In genomic region chr3:98051407-98051968, GRCm38 (mm10) we compare ENCODE assay signal across 12 mouse cellular contexts. TPM values are rescaled to one million over a fixed set of nuclear protein-coding genes. Genes with fewer than 3 reads are reported as not detected.
A peak's percentile ranks its signal among the peaks of the same experiment; 100 is the strongest.
DNase-seq lines count a peak whose midpoint lies in the region; ATAC-seq and TF ChIP-seq lines count a peak whose summit lies in the region.
"Had no signal": no experiment of that assay in that cellular context is flagged by ENCODE, and none has a peak within 500 bp of the region (broad histone marks: within the 10 kb centered on the region; RNA-seq: fewer than 3 reads in every experiment).

No protein-coding gene starts in this region.

- H3K4me3 ChIP-seq in gastrocnemius, adult 2 months, result no peak overlapping the region
- no peak overlapping the region for H3K4me3 ChIP-seq in midbrain, embryonic 14.5 days (replicated peaks; ENCODE audit: low read depth, low read length)

- H3K27ac ChIP-seq in gastrocnemius, adult 2 months, result peak overlapping the region; percentile 36
- no peak overlapping the region for H3K27ac ChIP-seq in midbrain, embryonic 14.5 days (replicated peaks; ENCODE audit: low read depth, low read length)

- TF ChIP-seq CTCF in gastrocnemius, adult 2 months (IDR thresholded peaks at IDR 0.05), result no peak

- H3K4me2 ChIP-seq in midbrain, embryonic 14.5 days (ENCODE audit: low read length), result no peak overlapping the region

- intact Hi-C loops in gastrocnemius, adult 2 months (cut with DNase I), result no loop called here
- intact Hi-C loops in gastrocnemius, postnatal 14 days (cut with DNase I; ENCODE audit: low total_unique reads), result no loop called here
- intact Hi-C loops in left cerebral cortex, postnatal 36 days (cut with DNase I), result no loop called here

- H3K9me3 ChIP-seq in midbrain, embryonic 14.5 days (ENCODE audit: control insufficient read depth, low read length), result no peaks in the 10 kb centered on the region

- DNase-seq in gastrocnemius, adult 2 months, result no peak
- DNase-seq in gastrocnemius, postnatal 14 days, result no peak
- DNase-seq in retina, postnatal 1 day, result peak; percentile 32
- DNase-seq in retina, embryonic 14.5 days (ENCODE audit: low spot score), result no peak
- DNase-seq in midbrain, embryonic 14.5 days, result peak; percentile 41
- DNase-seq in left cerebral cortex, postnatal 36 days (ENCODE audit: low spot score in 2 of 2), result no peak
- no peak for DNase-seq in ovary, postnatal 36 days (ENCODE audit: low spot score)
- DNase-seq: cerebellum, postnatal 36 days; gastrocnemius, postnatal 25 days; lung, adult 2 months; right cerebral cortex, postnatal 25 days had no signal

- H3K27me3 ChIP-seq in midbrain, embryonic 14.5 days (ENCODE audit: control insufficient read depth, insufficient read depth, low read length), result no peaks in the 10 kb centered on the region

- 0 out of 2 replicates have a peak, but pooled peaks cover 7% of the 10 kb centered on the region for H3K4me1 ChIP-seq in midbrain, embryonic 14.5 days (ENCODE audit: control insufficient read depth, insufficient read depth, low read length)

- H3K36me3 ChIP-seq in midbrain, embryonic 14.5 days (ENCODE audit: control insufficient read depth, insufficient read depth, low read length), result no peaks in the 10 kb centered on the region

- no peak overlapping the region for H3K9ac ChIP-seq in midbrain, embryonic 14.5 days (replicated peaks; ENCODE audit: low read length)

- 21% methylated on average over 16 of the region's 16 CpGs for WGBS in midbrain, embryonic 14.5 days

- 0 out of 2 replicates have a peak, but pooled peaks have one; percentile 18 for ATAC-seq in midbrain, embryonic 14.5 days (ENCODE audit: low FRiP score, low TSS enrichment)
- no peak; the same call in 1 of the 2 replicates for ATAC-seq in granulocyte monocyte progenitor cell, adult 5-6 weeks (replicated peaks; ENCODE audit: poor library complexity, severe bottlenecking)

RNA-seq across cellular contexts. Expression of gene Notch2, which starts 38.2 kb away (rescaled TPM):
- 10 to 100 TPM in 1 of 2 experiments, 1 to 10 TPM in 1; 8.7 to 10.3 TPM for total RNA-seq in gastrocnemius, adult 2 months (2021)
- 10 to 100 TPM; 19.0 to 21.1 TPM for total RNA-seq in gastrocnemius, postnatal 14 days (2021)
- 5.2 and 10.8 TPM in 2 replicates for polyA plus RNA-seq in midbrain, embryonic 14.5 days (2014; fragmentation: Nextera tagmentation; extraction: Ambion mirVana)
- 10 to 100 TPM; 10.8 to 14.0 TPM for total RNA-seq in left cerebral cortex, postnatal 36 days (2021)
- 27.9 TPM in 2 replicates for total RNA-seq in granulocyte monocyte progenitor cell, adult 5-6 weeks (2014; fragmentation: Nextera tagmentation)
- total RNA-seq in granulocyte monocyte progenitor cell, adult 5-6 weeks (2017), result 23.1 and 31.3 TPM in 2 replicates

Comparison
In these comparisons a context has a peak if more than half of its experiments do, and no peak if none do; other contexts are left out.
1. DNase-seq: peak in retina, postnatal 1 day (single experiment) and midbrain, embryonic 14.5 days (single experiment); none in gastrocnemius, adult 2 months (single experiment), gastrocnemius, postnatal 14 days (single experiment), retina, embryonic 14.5 days (single experiment), left cerebral cortex, postnatal 36 days (0 of 2) and ovary, postnatal 36 days (single experiment).